Mouse (Mus musculus): ENCODE data around the gene Olfr13. TPM values are rescaled to one million over a fixed set of nuclear protein-coding genes. Genes with fewer than 3 reads are reported as not detected.

Olfr13 gene
- polyA plus RNA-seq (2015; fragmentation: Nextera tagmentation; extraction: Ambion mirVana), result not detected in 2 replicates

GRCm38 (mm10) chr6:43171840-43172239, at the start of gene Olfr13:
TSS of gene Olfr13 (plus strand) at chr6:43172140.

GRCm38 (mm10) chr6:43146267-43146666, 25.7 kb upstream of the Olfr13 start, which contains the start of gene Olfr237-ps1:
TSS of gene Olfr237-ps1 (plus strand) at chr6:43146567.

GRCm38 (mm10) chr6:43162982-43163381, 9.0 kb upstream of the Olfr13 start, which contains the start of gene Olfr437:
TSS of gene Olfr437 (plus strand) at chr6:43163282.

GRCm38 (mm10) chr6:43196781-43197180, 24.8 kb downstream of the Olfr13 start, which contains the start of gene Olfr435:
TSS of gene Olfr435 (plus strand) at chr6:43197146.

GRCm38 (mm10) chr6:43212873-43213272, 40.9 kb downstream of the Olfr13 start, which contains the start of gene Olfr434:
TSS of gene Olfr434 (plus strand) at chr6:43213021.

Other genes with a start within 250 kb of the Olfr13 start
- gene Olfr444, start 223.1 kb upstream of the Olfr13 start, polyA plus RNA-seq (2015; fragmentation: Nextera tagmentation; extraction: Ambion mirVana), result not detected in 2 replicates
- gene Olfr441, start 65.8 kb upstream of the Olfr13 start, polyA plus RNA-seq (2015; fragmentation: Nextera tagmentation; extraction: Ambion mirVana), result not detected in 2 replicates
- gene Olfr237-ps1, start 25.6 kb upstream of the Olfr13 start, polyA plus RNA-seq (2015; fragmentation: Nextera tagmentation; extraction: Ambion mirVana), result not detected in 2 replicates
- not detected in 2 replicates for gene Olfr437, start 8.9 kb upstream of the Olfr13 start, polyA plus RNA-seq (2015; fragmentation: Nextera tagmentation; extraction: Ambion mirVana)
- not detected in 2 replicates for gene Olfr435, start 25.0 kb downstream of the Olfr13 start, polyA plus RNA-seq (2015; fragmentation: Nextera tagmentation; extraction: Ambion mirVana)
- gene Olfr434, start 40.9 kb downstream of the Olfr13 start, polyA plus RNA-seq (2015; fragmentation: Nextera tagmentation; extraction: Ambion mirVana), result not detected in 2 replicates
- not detected in 2 replicates for gene Olfr47, start 59.4 kb downstream of the Olfr13 start, polyA plus RNA-seq (2015; fragmentation: Nextera tagmentation; extraction: Ambion mirVana)
- gene Arhgef5, start 93.4 kb downstream of the Olfr13 start, polyA plus RNA-seq (2015; fragmentation: Nextera tagmentation; extraction: Ambion mirVana), result 2.1 and 3.6 TPM in 2 replicates
- gene Nobox, start 137.4 kb downstream of the Olfr13 start, polyA plus RNA-seq (2015; fragmentation: Nextera tagmentation; extraction: Ambion mirVana), result not detected in 2 replicates